Mouse (Mus musculus): ENCODE results near the gene Slc2a13.

GRCm38 (mm10) chr15:91439883-91440282, 133.2 kb downstream of the Slc2a13 start:
- TF ChIP-seq CTCF (IDR thresholded peaks at IDR 0.05; ENCODE audit: borderline replicate concordance, extremely low read depth, insufficient read depth, insufficient read length) (no peak), POLR2A (IDR thresholded peaks at IDR 0.05; ENCODE audit: borderline replicate concordance, extremely low read depth, insufficient read depth, insufficient read length, poor library complexity, severe bottlenecking) (no peak)

Data from brain, embryonic 14.5 days (tissue).